Mouse (Mus musculus) ES-E14 (cell line): ENCODE results near the gene Hirip3.

Source experiments
- CHD2 ChIP-seq: IDR thresholded peaks from 2 replicates; pipeline ENCODE4 v1.6.1; 2014; ENCODE audit warnings: mild to moderate bottlenecking, low read depth, low read length, inconsistent platforms
- HCFC1 ChIP-seq: IDR thresholded peaks from 2 replicates; pipeline ENCODE4 v1.6.1; 2012; ENCODE audit warnings: low read length, inconsistent platforms, borderline replicate concordance; ENCODE audit not compliant: insufficient read depth
- ZNF384 ChIP-seq: IDR thresholded peaks from 2 replicates; pipeline ENCODE4 v1.6.1; 2012; ENCODE audit warnings: low read depth, low read length, inconsistent platforms

DNA sequence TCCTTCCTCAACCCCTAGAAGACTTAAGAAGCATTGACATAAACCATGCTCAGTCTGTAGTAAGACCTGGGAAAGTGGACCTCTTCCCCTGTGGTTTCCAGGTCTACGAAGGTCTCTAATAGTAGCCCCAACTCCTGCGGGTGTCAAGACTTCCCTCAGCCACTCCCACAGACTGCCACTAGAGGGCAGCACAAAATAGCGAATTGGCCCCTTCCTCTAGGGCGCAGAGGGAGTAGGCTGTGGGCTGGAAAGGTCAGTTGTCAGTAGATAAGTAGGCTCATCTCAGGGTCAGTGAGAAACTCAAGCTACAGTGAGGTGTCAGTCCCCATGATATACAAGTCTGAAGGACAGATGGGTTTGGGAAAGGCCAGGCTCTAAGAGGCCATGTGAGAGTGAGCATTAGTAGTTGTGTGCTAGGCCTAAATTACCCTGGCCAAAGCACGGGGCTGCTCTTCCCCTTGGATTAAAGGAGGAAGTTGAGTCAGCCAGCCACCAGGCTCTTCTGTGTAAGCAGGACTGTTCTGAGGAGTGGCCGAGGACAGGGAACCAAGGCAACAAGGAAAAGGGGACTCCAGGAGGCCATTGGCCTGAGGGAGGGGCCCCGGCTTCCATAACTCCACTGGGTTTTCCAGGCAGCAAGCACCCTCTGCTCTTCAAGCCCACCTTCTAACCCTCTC, 39.8 kb upstream of the Hirip3 start:
- TF ChIP-seq CHD2 = no peak
- TF ChIP-seq HCFC1 = no peak
- TF ChIP-seq ZNF384 = no peak
